8 mouse cellular contexts compared by ENCODE assay signal in the genomic region with DNA sequence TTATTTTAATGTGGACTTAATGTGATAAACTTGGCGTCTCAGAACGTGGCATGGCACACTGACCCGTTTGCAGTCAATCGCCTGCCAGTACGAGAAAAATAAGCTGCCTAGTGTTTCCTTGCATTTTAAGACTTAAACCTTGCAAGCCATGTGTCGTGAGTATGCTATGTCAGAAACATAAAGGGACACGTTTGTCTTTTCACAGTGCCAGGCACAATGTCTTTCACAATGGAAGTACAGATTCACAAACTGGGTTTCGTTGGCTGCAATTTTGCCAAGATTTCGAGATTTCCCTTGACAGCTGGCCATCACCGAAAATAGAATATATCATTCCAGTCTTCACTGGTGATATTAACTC. TPM values are rescaled to one million over a fixed set of nuclear protein-coding genes. Genes with fewer than 3 reads are reported as not detected.
A peak's percentile ranks its signal among the peaks of the same experiment; 100 is the strongest.
DNase-seq lines count a peak whose midpoint lies in the region; ATAC-seq and TF ChIP-seq lines count a peak whose summit lies in the region.

No protein-coding gene starts in this region.

- TF ChIP-seq CTCF in left cerebral cortex, adult 2 months (IDR thresholded peaks at IDR 0.05): no peak
- no peak for TF ChIP-seq CTCF in cortical plate, adult 2 months (IDR thresholded peaks at IDR 0.05; ENCODE audit: extremely low read depth, insufficient read depth, low read length)
- TF ChIP-seq CTCF in midbrain, postnatal 0 days (IDR thresholded peaks at IDR 0.05): no peak

- H3K36me3 ChIP-seq in hindbrain, embryonic 16.5 days (ENCODE audit: control insufficient read depth, insufficient read depth, low read length): no peaks in the 10 kb centered on the region
- H3K36me3 ChIP-seq in midbrain, postnatal 0 days (ENCODE audit: insufficient read depth, low read length): no peaks in the 10 kb centered on the region

- H3K4me3 ChIP-seq in left cerebral cortex, adult 2 months: peak overlapping the region; percentile 84
- H3K4me3 ChIP-seq in cortical plate, adult 2 months (ENCODE audit: insufficient read depth, low read length): peak overlapping the region; percentile 59
- peak overlapping the region; percentile 56 for H3K4me3 ChIP-seq in hindbrain, embryonic 16.5 days (ENCODE audit: low read length)
- H3K4me3 ChIP-seq in midbrain, postnatal 0 days (ENCODE audit: low read depth, low read length): peak overlapping the region; percentile 93

- no peak for DNase-seq in left cerebral cortex, adult 2 months (ENCODE audit: extremely low spot score in 1 of 2, low spot score in 2 of 2)
- no peak for DNase-seq in left cerebral cortex, adult 11 months (ENCODE audit: low spot score)
- no peak for DNase-seq in midbrain, postnatal 0 days (ENCODE audit: low spot score)
- DNase-seq in left cerebral cortex, adult 8-10 months (ENCODE audit: low spot score in 2 of 2): no peak
- no peak for DNase-seq in ovary, adult 18-20 months (ENCODE audit: low spot score)
- no peak for DNase-seq in gastrocnemius, adult 18-20 months (ENCODE audit: low spot score)

- peak overlapping the region; percentile 68 for H3K4me2 ChIP-seq in hindbrain, embryonic 16.5 days (ENCODE audit: low read length)
- H3K4me2 ChIP-seq in midbrain, postnatal 0 days (ENCODE audit: low read depth, low read length, poor library complexity, severe bottlenecking): peak overlapping the region; percentile 69

- H3K27me3 ChIP-seq in hindbrain, embryonic 16.5 days (replicated peaks; ENCODE audit: control insufficient read depth, insufficient read depth, low read length): no peaks in the 10 kb centered on the region
- no peaks in the 10 kb centered on the region for H3K27me3 ChIP-seq in midbrain, postnatal 0 days (ENCODE audit: insufficient read depth, low read length)

- no peaks in the 10 kb centered on the region for H3K9me3 ChIP-seq in hindbrain, embryonic 16.5 days (ENCODE audit: control insufficient read depth, low read length)
- H3K9me3 ChIP-seq in midbrain, postnatal 0 days (ENCODE audit: low read length): no peaks in the 10 kb centered on the region

- ATAC-seq in hindbrain, embryonic 16.5 days: no peak
- ATAC-seq in midbrain, postnatal 0 days (ENCODE audit: low FRiP score): no peak

- H3K27ac ChIP-seq in left cerebral cortex, adult 2 months: peak overlapping the region; percentile 89
- no peak overlapping the region for H3K27ac ChIP-seq in cortical plate, adult 2 months (ENCODE audit: insufficient read depth, low read length)
- peak overlapping the region; percentile 76 for H3K27ac ChIP-seq in hindbrain, embryonic 16.5 days (ENCODE audit: low read depth, low read length)
- peak overlapping the region; percentile 81 for H3K27ac ChIP-seq in midbrain, postnatal 0 days (ENCODE audit: low read depth, low read length)

- 17% methylated on average over 10 of the region's 10 CpGs for whole genome bisulfite sequencing in hindbrain, embryonic 16.5 days
- WGBS in midbrain, postnatal 0 days: 19% methylated on average over 10 of the region's 10 CpGs

- peaks cover 2% of the 10 kb centered on the region; the same call in 1 of the 2 replicates for H3K4me1 ChIP-seq in cortical plate, adult 2 months (ENCODE audit: control insufficient read depth, insufficient read depth, low read length)
- peaks cover 19% of the 10 kb centered on the region for H3K4me1 ChIP-seq in hindbrain, embryonic 16.5 days (ENCODE audit: control insufficient read depth, insufficient read depth, low read depth, low read length)
- peaks cover 9% of the 10 kb centered on the region; the same call in 1 of the 2 replicates for H3K4me1 ChIP-seq in midbrain, postnatal 0 days (ENCODE audit: insufficient read depth, low read length)

- peak overlapping the region; percentile 74 for H3K9ac ChIP-seq in hindbrain, embryonic 16.5 days (ENCODE audit: low read depth, low read length)
- peak overlapping the region; percentile 91 for H3K9ac ChIP-seq in midbrain, postnatal 0 days (replicated peaks; ENCODE audit: low read length, poor library complexity, severe bottlenecking)

- intact Hi-C loops in left cerebral cortex, adult 2 months (cut with DNase I): loop anchor here (2.0 kb wide), 3 partner anchors 77 to 221 kb away; a partner anchor contains a TSS

- TF ChIP-seq POLR2A in cortical plate, adult 2 months (IDR thresholded peaks at IDR 0.05; ENCODE audit: extremely low read depth, insufficient read depth, low read length): no peak

RNA-seq across cellular contexts. Expression of a gene that starts 0.7 kb away (rescaled TPM):
- total RNA-seq in left cerebral cortex, adult 2 months (2021): 10 to 100 TPM; 78.9 to 85.0 TPM
- polyA plus RNA-seq in cortical plate, adult 2 months (2012; rRNA removed): 83.8 and 92.1 TPM in 2 replicates
- 118 and 123 TPM in 2 replicates for polyA plus RNA-seq in hindbrain, embryonic 16.5 days (2015; fragmentation: Nextera tagmentation; extraction: Ambion mirVana)
- 120 and 128 TPM in 2 replicates for total RNA-seq in midbrain, postnatal 0 days (2014; rRNA removed)
- polyA plus RNA-seq in midbrain, postnatal 0 days (2015; fragmentation: Nextera tagmentation; extraction: Ambion mirVana): 146 and 152 TPM in 2 replicates
- total RNA-seq in left cerebral cortex, adult 8-10 months (2022): 100 to 1,000 TPM in 3 of 4 experiments, 10 to 100 TPM in 1; 98.1 to 131 (median 114) TPM
- total RNA-seq in gastrocnemius, adult 18-20 months (2021): 100 to 1,000 TPM; 119 to 125 TPM

RNA-seq across cellular contexts. Expression of a gene that starts 5.3 kb away (rescaled TPM):
- 10 to 100 TPM; 19.8 to 20.0 TPM for total RNA-seq in left cerebral cortex, adult 2 months (2021)
- 22.3 and 23.5 TPM in 2 replicates for polyA plus RNA-seq in cortical plate, adult 2 months (2012; rRNA removed)
- polyA plus RNA-seq in hindbrain, embryonic 16.5 days (2015; fragmentation: Nextera tagmentation; extraction: Ambion mirVana): 105 and 113 TPM in 2 replicates
- 70.3 and 77.9 TPM in 2 replicates for total RNA-seq in midbrain, postnatal 0 days (2014; rRNA removed)
- 95.7 and 103 TPM in 2 replicates for polyA plus RNA-seq in midbrain, postnatal 0 days (2015; fragmentation: Nextera tagmentation; extraction: Ambion mirVana)
- total RNA-seq in left cerebral cortex, adult 8-10 months (2022): 10 to 100 TPM; 17.0 to 19.9 (median 19.5) TPM
- total RNA-seq in gastrocnemius, adult 18-20 months (2021): 1 to 10 TPM; 5.5 to 6.1 TPM

RNA-seq across cellular contexts. Expression of a gene that starts 31.4 kb away (rescaled TPM):
- 100 to 1,000 TPM; 141 to 148 TPM for total RNA-seq in left cerebral cortex, adult 2 months (2021)
- polyA plus RNA-seq in cortical plate, adult 2 months (2012; rRNA removed): 91.3 and 107 TPM in 2 replicates
- 48.1 and 51.2 TPM in 2 replicates for polyA plus RNA-seq in hindbrain, embryonic 16.5 days (2015; fragmentation: Nextera tagmentation; extraction: Ambion mirVana)
- 85.1 and 86.5 TPM in 2 replicates for total RNA-seq in midbrain, postnatal 0 days (2014; rRNA removed)
- 88.9 and 90.2 TPM in 2 replicates for polyA plus RNA-seq in midbrain, postnatal 0 days (2015; fragmentation: Nextera tagmentation; extraction: Ambion mirVana)
- 100 to 1,000 TPM; 167 to 193 (median 174) TPM for total RNA-seq in left cerebral cortex, adult 8-10 months (2022)
- total RNA-seq in gastrocnemius, adult 18-20 months (2021): not detected

RNA-seq across cellular contexts. Expression of a gene that starts 48.2 kb away (rescaled TPM):
- 1 to 10 TPM; 1.2 to 1.4 TPM for total RNA-seq in left cerebral cortex, adult 2 months (2021)
- 0.36 and 0.67 TPM in 2 replicates for polyA plus RNA-seq in cortical plate, adult 2 months (2012; rRNA removed)
- 2.0 and 2.4 TPM in 2 replicates for polyA plus RNA-seq in hindbrain, embryonic 16.5 days (2015; fragmentation: Nextera tagmentation; extraction: Ambion mirVana)
- total RNA-seq in midbrain, postnatal 0 days (2014; rRNA removed): 4.3 and 4.6 TPM in 2 replicates
- polyA plus RNA-seq in midbrain, postnatal 0 days (2015; fragmentation: Nextera tagmentation; extraction: Ambion mirVana): 3.3 and 4.0 TPM in 2 replicates
- total RNA-seq in left cerebral cortex, adult 8-10 months (2022): 1 to 10 TPM; 1.2 to 1.6 (median 1.4) TPM
- total RNA-seq in gastrocnemius, adult 18-20 months (2021): 10 to 100 TPM; 16.2 to 23.7 TPM

Comparison
In these comparisons a context has a peak if more than half of its experiments do, and no peak if none do; other contexts are left out.
1. RNA of a gene that starts 31.4 kb away (total RNA-seq): 167 to 193 TPM in left cerebral cortex, adult 8-10 months, 141 to 148 TPM in left cerebral cortex, adult 2 months and 85.1 to 86.5 TPM in midbrain, postnatal 0 days; not detected in gastrocnemius, adult 18-20 months; every median in the first group is over 10 times any median in the second.
2. Peak in every context shown above with its lines, with median percentiles within 50 percentile points of each other: H3K4me3 ChIP-seq.